8 mouse cellular contexts compared by ENCODE assay signal in the genomic region with DNA sequence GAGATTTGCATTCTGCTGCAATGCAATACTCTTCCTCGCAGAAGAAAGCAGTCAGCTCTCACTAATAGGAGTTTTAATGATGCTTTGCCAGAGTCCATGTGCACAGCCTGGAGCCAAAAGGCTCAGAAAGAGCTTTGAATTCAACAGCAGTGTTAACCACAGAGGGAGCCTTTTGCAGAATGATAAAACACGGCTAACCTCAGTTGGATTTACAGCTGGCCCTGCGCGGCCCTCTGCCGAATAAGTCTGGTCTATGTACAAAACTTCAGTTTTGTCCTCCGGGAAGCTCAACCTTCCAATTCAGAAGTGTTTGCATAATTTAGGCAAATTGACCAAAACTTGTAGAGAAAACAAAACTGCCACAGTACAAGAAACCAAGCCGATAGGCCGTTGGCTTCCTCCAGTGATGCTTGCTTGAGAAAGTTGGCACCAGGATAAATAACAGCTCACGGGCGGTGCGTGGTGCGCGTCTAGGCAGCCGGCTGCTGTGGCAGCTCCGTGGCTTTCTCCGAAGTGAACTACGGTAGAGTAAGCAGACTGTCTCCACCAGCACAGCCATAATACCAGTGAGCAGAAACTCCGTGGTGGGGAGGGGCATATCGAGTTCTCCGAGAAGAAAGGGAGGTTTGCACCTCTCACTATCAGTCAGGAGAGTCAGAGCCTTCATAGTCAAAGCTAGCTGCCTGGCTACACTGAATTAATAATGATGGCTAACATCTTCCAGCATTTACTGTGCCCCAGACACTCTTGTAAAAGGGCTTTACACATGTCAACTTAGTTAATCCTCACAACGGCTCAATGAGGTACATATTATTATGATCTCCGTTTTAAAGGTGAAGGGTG. TPM values are rescaled to one million over a fixed set of nuclear protein-coding genes. Genes with fewer than 3 reads are reported as not detected.
DNase-seq lines count a peak whose midpoint lies in the region; ATAC-seq and TF ChIP-seq lines count a peak whose summit lies in the region.

No protein-coding gene starts in this region.

- H3K4me3 ChIP-seq in intestine, embryonic 15.5 days (replicated peaks) = no peak overlapping the region
- H3K4me3 ChIP-seq in liver, postnatal 0 days (ENCODE audit: low read depth, low read length) = no peak overlapping the region

- no peaks in the 10 kb centered on the region for H3K36me3 ChIP-seq in intestine, embryonic 15.5 days
- no peaks in the 10 kb centered on the region for H3K36me3 ChIP-seq in liver, postnatal 0 days (replicated peaks; ENCODE audit: insufficient read depth, low read length)

- 25% methylated on average over 22 of the region's 22 CpGs for WGBS in intestine, embryonic 15.5 days
- 39% methylated on average over 22 of the region's 22 CpGs for WGBS in liver, postnatal 0 days (ENCODE audit: insufficient replicate concordance)

- peak; percentile 41 for DNase-seq in adrenal gland, postnatal 10 days
- DNase-seq in adrenal gland, postnatal 36 days = no peak
- peak; percentile 45 for DNase-seq in testis, postnatal 10 days (ENCODE audit: low spot score)
- no peak for DNase-seq in testis, postnatal 14 days (ENCODE audit: low spot score)
- no peak for DNase-seq in liver, postnatal 0 days
- peak; percentile 51 for DNase-seq in right cerebral cortex, postnatal 25 days
- DNase-seq in thymus, postnatal 36 days = no peak

- H3K27ac ChIP-seq in intestine, embryonic 15.5 days = peak overlapping the region; percentile 36; the same call in 1 of the 2 replicates
- no peak overlapping the region for H3K27ac ChIP-seq in liver, postnatal 0 days (ENCODE audit: low read depth)

- H3K4me1 ChIP-seq in intestine, embryonic 15.5 days (replicated peaks) = peaks cover 24% of the 10 kb centered on the region
- H3K4me1 ChIP-seq in liver, postnatal 0 days (ENCODE audit: insufficient read depth) = peaks cover 12% of the 10 kb centered on the region; the same call in 1 of the 2 replicates

- H3K27me3 ChIP-seq in intestine, embryonic 15.5 days (replicated peaks) = no peaks in the 10 kb centered on the region; the same call in 1 of the 2 replicates
- no peaks in the 10 kb centered on the region for H3K27me3 ChIP-seq in liver, postnatal 0 days (ENCODE audit: insufficient read depth, low read length)

- no peaks in the 10 kb centered on the region for H3K9me3 ChIP-seq in intestine, embryonic 15.5 days
- H3K9me3 ChIP-seq in liver, postnatal 0 days (ENCODE audit: low read length) = no peaks in the 10 kb centered on the region

- TF ChIP-seq EP300 in liver, postnatal 0 days (IDR thresholded peaks at IDR 0.05; ENCODE audit: low read depth) = no peak

- H3K9ac ChIP-seq in intestine, embryonic 15.5 days = no peak overlapping the region
- H3K9ac ChIP-seq in liver, postnatal 0 days (replicated peaks) = no peak overlapping the region

- no peak for ATAC-seq in intestine, embryonic 15.5 days
- ATAC-seq in liver, postnatal 0 days = no peak

- TF ChIP-seq CTCF in liver, postnatal 0 days (IDR thresholded peaks at IDR 0.05; ENCODE audit: low read depth) = no peak

- peak overlapping the region; percentile 45 for H3K4me2 ChIP-seq in intestine, embryonic 15.5 days (replicated peaks)
- peak overlapping the region; percentile 56 for H3K4me2 ChIP-seq in liver, postnatal 0 days (ENCODE audit: low read depth, low read length)

RNA-seq across cellular contexts. Expression of a gene that starts 3.2 kb away (rescaled TPM):
- 1 to 10 TPM; 6.0 to 6.3 TPM for total RNA-seq in adrenal gland, postnatal 10 days (2021)
- total RNA-seq in adrenal gland, postnatal 36 days (2021) = 1 to 10 TPM; 3.1 to 5.2 TPM
- 15.6 and 18.8 TPM in 2 replicates for polyA plus RNA-seq in intestine, embryonic 15.5 days (2015; fragmentation: Nextera tagmentation; extraction: Ambion mirVana)
- 1.8 and 2.2 TPM in 2 replicates for polyA plus RNA-seq in liver, postnatal 0 days (2015; fragmentation: Nextera tagmentation; extraction: Ambion mirVana)

Comparison
In these comparisons a context has a peak if more than half of its experiments do, and no peak if none do; other contexts are left out.
1. DNase-seq: peak in adrenal gland, postnatal 10 days (single experiment), testis, postnatal 10 days (single experiment) and right cerebral cortex, postnatal 25 days (single experiment); none in adrenal gland, postnatal 36 days (0 of 2), testis, postnatal 14 days (single experiment), liver, postnatal 0 days (single experiment) and thymus, postnatal 36 days (0 of 2).